Comparison of ENCODE assay signal across 12 mouse cellular contexts in genomic region chr5:105575839-105576238, GRCm38 (mm10). TPM values are rescaled to one million over a fixed set of nuclear protein-coding genes. Genes with fewer than 3 reads are reported as not detected.
A peak's percentile ranks its signal among the peaks of the same experiment; 100 is the strongest.
DNase-seq lines count a peak whose midpoint lies in the region; ATAC-seq and TF ChIP-seq lines count a peak whose summit lies in the region.
"Had no signal": no experiment of that assay in that cellular context is flagged by ENCODE, and none has a peak within 500 bp of the region (broad histone marks: within the 10 kb centered on the region; RNA-seq: fewer than 3 reads in every experiment).

No protein-coding gene starts in this region.

- POLR2A ChIA-PET in Patski (lab: Charles Lee): interaction anchor here (0.5 kb wide), 1 partner anchor 226 kb away, joined by 4 read pairs; no protein-coding TSS in a partner anchor

- no peaks in the 10 kb centered on the region for H3K27me3 ChIP-seq in heart, embryonic 13.5 days (replicated peaks)
- H3K27me3 ChIP-seq in Patski: no peaks in the 10 kb centered on the region
- H3K27me3 ChIP-seq in liver, embryonic 15.5 days: no peaks in the 10 kb centered on the region
- H3K27me3 ChIP-seq: embryonic facial prominence, embryonic 12.5 days; hindbrain, embryonic 15.5 days had no signal

- peak overlapping the region; percentile 39 for H3K27ac ChIP-seq in heart, embryonic 13.5 days (replicated peaks)
- H3K27ac ChIP-seq in liver, embryonic 15.5 days (replicated peaks): peak overlapping the region; percentile 87
- H3K27ac ChIP-seq: embryonic facial prominence, embryonic 12.5 days; gastrocnemius, adult 2 months; hindbrain, embryonic 15.5 days had no signal

- in situ Hi-C loops in Patski (cut with MboI; ENCODE audit: low pct_unique_long_range_greater_than_20kb): loop anchor here (10.0 kb wide), 1 partner anchor 79 kb away; no protein-coding TSS in a partner anchor

- no peaks in the 10 kb centered on the region for H3K9me3 ChIP-seq in heart, embryonic 13.5 days
- no peaks in the 10 kb centered on the region for H3K9me3 ChIP-seq in liver, embryonic 15.5 days (replicated peaks)
- H3K9me3 ChIP-seq: embryonic facial prominence, embryonic 12.5 days; hindbrain, embryonic 15.5 days had no signal

- H3K9ac ChIP-seq in heart, embryonic 13.5 days: 0 out of 2 replicates have a peak overlapping the region, but pooled peaks have one; percentile 16
- H3K9ac ChIP-seq in liver, embryonic 15.5 days: peak overlapping the region; percentile 25; the same call in 1 of the 2 replicates
- H3K9ac ChIP-seq: embryonic facial prominence, embryonic 12.5 days; hindbrain, embryonic 15.5 days had no signal

- no peak for DNase-seq in heart, postnatal 14 days
- no peak for DNase-seq in Patski (ENCODE audit: low read depth, low spot score)
- peak; percentile 43 for DNase-seq in cerebellum, postnatal 14 days
- no peak for DNase-seq in adrenal gland, postnatal 4 days (ENCODE audit: low spot score in 2 of 2)
- no peak for DNase-seq in adrenal gland, postnatal 14 days
- DNase-seq: gastrocnemius, adult 2 months; thymus, adult 18-20 months had no signal

- CTCF ChIA-PET in Patski (lab: Charles Lee): interaction anchor here (1.1 to 1.9 kb wide), 4 partner anchors 8 to 79 kb away, joined by 3 to 5 read pairs (median 4); no protein-coding TSS in a partner anchor

- 43% methylated on average over 6 of the region's 6 CpGs for WGBS in heart, embryonic 13.5 days
- WGBS in liver, embryonic 15.5 days (ENCODE audit: insufficient replicate concordance): 36% methylated on average over 6 of the region's 6 CpGs

- H3K4me3 ChIP-seq in heart, embryonic 13.5 days: no peak overlapping the region
- no peak overlapping the region for H3K4me3 ChIP-seq in liver, embryonic 15.5 days (replicated peaks)
- H3K4me3 ChIP-seq: embryonic facial prominence, embryonic 12.5 days; gastrocnemius, adult 2 months; hindbrain, embryonic 15.5 days had no signal

- ATAC-seq in heart, embryonic 13.5 days (ENCODE audit: extremely low read depth, insufficient number of reproducible peaks, low FRiP score, low TSS enrichment): no peak
- peak; percentile 55 for ATAC-seq in Patski
- peak; percentile 96 for ATAC-seq in liver, embryonic 15.5 days (ENCODE audit: insufficient read depth)
- ATAC-seq in frontal cortex, adult (ENCODE audit: low TSS enrichment): no peak

- 0 out of 2 replicates have a peak overlapping the region, but pooled peaks have one; percentile 3 for H3K4me2 ChIP-seq in heart, embryonic 13.5 days
- peak overlapping the region; percentile 48 for H3K4me2 ChIP-seq in liver, embryonic 15.5 days
- H3K4me2 ChIP-seq: embryonic facial prominence, embryonic 12.5 days; hindbrain, embryonic 15.5 days had no signal

- no peak for TF ChIP-seq CTCF in Patski (IDR thresholded peaks at IDR 0.05)

- intact Hi-C loops in heart, postnatal 14 days (cut with DNase I): no loop called here

- H3K36me3 ChIP-seq in heart, embryonic 13.5 days: peaks cover 42% of the 10 kb centered on the region
- H3K36me3 ChIP-seq in liver, embryonic 15.5 days (replicated peaks): peaks cover 15% of the 10 kb centered on the region
- H3K36me3 ChIP-seq: hindbrain, embryonic 15.5 days had no signal

- peaks cover 40% of the 10 kb centered on the region for H3K4me1 ChIP-seq in heart, embryonic 13.5 days
- peaks cover 52% of the 10 kb centered on the region for H3K4me1 ChIP-seq in liver, embryonic 15.5 days (replicated peaks)
- H3K4me1 ChIP-seq: hindbrain, embryonic 15.5 days had no signal

RNA-seq across cellular contexts. Expression of gene Lrrc8c, which starts 56.7 kb away (rescaled TPM):
- polyA plus RNA-seq in heart, embryonic 13.5 days (2015; fragmentation: Nextera tagmentation; extraction: Ambion mirVana): 18.3 and 19.7 TPM in 2 replicates
- 10 to 100 TPM; 45.8 to 51.7 TPM for total RNA-seq in heart, postnatal 14 days (2021)
- 7.5 TPM for polyA plus RNA-seq in Patski (2021)
- polyA plus RNA-seq in liver, embryonic 15.5 days (2015; fragmentation: Nextera tagmentation; extraction: Ambion mirVana): 15.2 and 15.5 TPM in 2 replicates
- total RNA-seq in adrenal gland, postnatal 4 days (2021): 10 to 100 TPM; 29.7 to 36.3 TPM
- total RNA-seq in adrenal gland, postnatal 14 days (2021): 31.1 and 33.7 TPM in 2 replicates

Comparison
In these comparisons a context has a peak if more than half of its experiments do, and no peak if none do; other contexts are left out.
1. ATAC-seq: peak in Patski (single experiment) and liver, embryonic 15.5 days (single experiment); none in heart, embryonic 13.5 days (single experiment) and frontal cortex, adult (single experiment).
2. DNase-seq: peak in cerebellum, postnatal 14 days (2 of 2); none in heart, postnatal 14 days (0 of 2), Patski (single experiment), adrenal gland, postnatal 4 days (0 of 2) and adrenal gland, postnatal 14 days (single experiment).